Mouse (Mus musculus) lung, adult 2 months (tissue): ENCODE measurements at regions not wholly inside any gene's neighbourhood (a gene's known extent, or its start where the extent isn't known, plus 50 kb on each side); places are given as distances from the start of the nearest gene placed in this dataset.

Experiments
- CTCF ChIP-seq: fragments of 200-500 bp; IDR thresholded peaks from 2 replicates; pipeline ENCODE4 v1.5.1; 2011; ENCODE audit warnings: mild to moderate bottlenecking, low read length, control low read depth; ENCODE audit not compliant: insufficient read depth
- POLR2A ChIP-seq: fragments of 200-500 bp; IDR thresholded peaks from 2 replicates; pipeline ENCODE4 v1.6.1; 2011; ENCODE audit warnings: low read depth, mild to moderate bottlenecking, control low read depth, low read length, borderline replicate concordance; ENCODE audit errors: extremely low read depth

- TF ChIP-seq POLR2A (no peak), CTCF (no peak)
These were observed 206.1 kb upstream of the Tet2 start for GRCm38 (mm10) chr3:133751011-133751410.
